In genomic region chr15:78931577-78931976, GRCm38 (mm10) we compare ENCODE assay signal across 9 mouse cellular contexts. TPM values are rescaled to one million over a fixed set of nuclear protein-coding genes. Genes with fewer than 3 reads are reported as not detected.
DNase-seq lines count a peak whose midpoint lies in the region; ATAC-seq and TF ChIP-seq lines count a peak whose summit lies in the region.
"Had no signal": no experiment of that assay in that cellular context is flagged by ENCODE, and none has a peak within 500 bp of the region (broad histone marks: within the 10 kb centered on the region; RNA-seq: fewer than 3 reads in every experiment).

No protein-coding gene starts in this region.

- H3K27me3 ChIP-seq in forebrain, embryonic 11.5 days (ENCODE audit: control insufficient read depth, insufficient read depth, low read length), result peaks cover 4% of the 10 kb centered on the region; the same call in 1 of the 2 replicates
- no peaks in the 10 kb centered on the region for H3K27me3 ChIP-seq in forebrain, embryonic 15.5 days
- no peaks in the 10 kb centered on the region for H3K27me3 ChIP-seq in heart, embryonic 13.5 days (replicated peaks)
- H3K27me3 ChIP-seq in lung, postnatal 0 days (replicated peaks; ENCODE audit: insufficient read depth, low read length), result no peaks in the 10 kb centered on the region
- H3K27me3 ChIP-seq: limb, embryonic 12.5 days had no signal

- H3K9me3 ChIP-seq in forebrain, embryonic 11.5 days (ENCODE audit: control insufficient read depth, low read length), result no peaks in the 10 kb centered on the region
- no peaks in the 10 kb centered on the region for H3K9me3 ChIP-seq in forebrain, embryonic 15.5 days
- no peaks in the 10 kb centered on the region for H3K9me3 ChIP-seq in heart, embryonic 13.5 days
- no peaks in the 10 kb centered on the region for H3K9me3 ChIP-seq in lung, postnatal 0 days (ENCODE audit: low read length)
- H3K9me3 ChIP-seq: limb, embryonic 12.5 days had no signal

- H3K9ac ChIP-seq in forebrain, embryonic 11.5 days (ENCODE audit: low read length), result no peak overlapping the region
- H3K9ac ChIP-seq in forebrain, embryonic 15.5 days (replicated peaks), result no peak overlapping the region
- H3K9ac ChIP-seq in heart, embryonic 13.5 days, result no peak overlapping the region
- no peak overlapping the region for H3K9ac ChIP-seq in lung, postnatal 0 days (replicated peaks; ENCODE audit: low read depth)

- peaks cover 21% of the 10 kb centered on the region for H3K4me1 ChIP-seq in forebrain, embryonic 11.5 days (replicated peaks; ENCODE audit: control insufficient read depth, insufficient read depth, low read length)
- H3K4me1 ChIP-seq in forebrain, embryonic 15.5 days, result peaks cover 34% of the 10 kb centered on the region
- H3K4me1 ChIP-seq in heart, embryonic 13.5 days, result peaks cover 45% of the 10 kb centered on the region
- peaks cover 9% of the 10 kb centered on the region; the same call in 1 of the 2 replicates for H3K4me1 ChIP-seq in lung, postnatal 0 days (ENCODE audit: insufficient read depth, low read depth, low read length)

- TF ChIP-seq EP300 in lung, postnatal 0 days (IDR thresholded peaks at IDR 0.05), result no peak

- no peak overlapping the region for H3K4me2 ChIP-seq in forebrain, embryonic 11.5 days (ENCODE audit: low read depth, low read length, severe bottlenecking)
- no peak overlapping the region for H3K4me2 ChIP-seq in forebrain, embryonic 15.5 days (replicated peaks)
- no peak overlapping the region for H3K4me2 ChIP-seq in heart, embryonic 13.5 days
- H3K4me2 ChIP-seq in lung, postnatal 0 days (replicated peaks; ENCODE audit: low read depth, low read length), result no peak overlapping the region
- H3K4me2 ChIP-seq: limb, embryonic 12.5 days had no signal

- TF ChIP-seq CTCF in lung, postnatal 0 days (IDR thresholded peaks at IDR 0.05), result peak; percentile 88

- no peaks in the 10 kb centered on the region for H3K36me3 ChIP-seq in forebrain, embryonic 11.5 days (ENCODE audit: control insufficient read depth, insufficient read depth, low read length)
- no peaks in the 10 kb centered on the region for H3K36me3 ChIP-seq in forebrain, embryonic 15.5 days
- peaks cover 22% of the 10 kb centered on the region for H3K36me3 ChIP-seq in heart, embryonic 13.5 days
- H3K36me3 ChIP-seq in lung, postnatal 0 days (ENCODE audit: insufficient read depth, low read length), result no peaks in the 10 kb centered on the region

- 38% methylated on average over 3 of the region's 3 CpGs for WGBS in forebrain, embryonic 11.5 days
- 20% methylated on average over 3 of the region's 3 CpGs for WGBS in forebrain, embryonic 15.5 days
- WGBS in heart, embryonic 13.5 days, result 15% methylated on average over 3 of the region's 3 CpGs
- WGBS in lung, postnatal 0 days, result 26% methylated on average over 3 of the region's 3 CpGs

- H3K27ac ChIP-seq in forebrain, embryonic 11.5 days (ENCODE audit: low read depth, low read length), result no peak overlapping the region
- H3K27ac ChIP-seq in forebrain, embryonic 15.5 days (replicated peaks), result no peak overlapping the region
- peak overlapping the region; percentile 25; the same call in 1 of the 2 replicates for H3K27ac ChIP-seq in heart, embryonic 13.5 days (replicated peaks)
- H3K27ac ChIP-seq in lung, postnatal 0 days (ENCODE audit: low read length), result no peak overlapping the region

- no peak for ATAC-seq in forebrain, embryonic 11.5 days (replicated peaks; ENCODE audit: low FRiP score)
- no peak for ATAC-seq in forebrain, embryonic 15.5 days (replicated peaks)
- no peak for ATAC-seq in heart, embryonic 13.5 days (ENCODE audit: extremely low read depth, insufficient number of reproducible peaks, low FRiP score, low TSS enrichment)
- ATAC-seq in lung, postnatal 0 days, result peak; percentile 37

- peak; percentile 43 for DNase-seq in forebrain, embryonic 11.5 days (ENCODE audit: low spot score)
- DNase-seq in A20 (ENCODE audit: low read depth, low spot score) (peak; percentile 81), adipocyte (ENCODE audit: low spot score) (peak; percentile 66)
- DNase-seq in lung, postnatal 0 days (ENCODE audit: low spot score), result peak; percentile 90
- peak; percentile 85 for DNase-seq in thymus, postnatal 0 days (ENCODE audit: low spot score)
- DNase-seq in frontal cortex, postnatal 14 days (ENCODE audit: low spot score in 2 of 2), result no peak

- no peak overlapping the region for H3K4me3 ChIP-seq in forebrain, embryonic 11.5 days (ENCODE audit: low read depth, low read length)
- H3K4me3 ChIP-seq in forebrain, embryonic 15.5 days, result no peak overlapping the region
- H3K4me3 ChIP-seq in heart, embryonic 13.5 days, result no peak overlapping the region
- H3K4me3 ChIP-seq in lung, postnatal 0 days (ENCODE audit: low read depth, low read length), result no peak overlapping the region
- H3K4me3 ChIP-seq: limb, embryonic 12.5 days had no signal

RNA-seq across cellular contexts. Expression of gene Nol12, which starts 3.2 kb away (rescaled TPM):
- polyA plus RNA-seq in forebrain, embryonic 11.5 days (2014; fragmentation: Nextera tagmentation; extraction: Ambion mirVana), result 56.8 and 62.6 TPM in 2 replicates
- 57.4 and 59.3 TPM in 2 replicates for polyA plus RNA-seq in forebrain, embryonic 15.5 days (2015; fragmentation: Nextera tagmentation; extraction: Ambion mirVana)
- polyA plus RNA-seq in heart, embryonic 13.5 days (2015; fragmentation: Nextera tagmentation; extraction: Ambion mirVana), result 37.3 and 42.9 TPM in 2 replicates
- polyA plus RNA-seq in lung, postnatal 0 days (2015; fragmentation: Nextera tagmentation; extraction: Ambion mirVana), result 26.8 and 28.9 TPM in 2 replicates
- 59.3 and 59.9 TPM in 2 replicates for polyA plus RNA-seq in thymus, postnatal 0 days (2015; fragmentation: Nextera tagmentation; extraction: Ambion mirVana)

RNA-seq across cellular contexts. Expression of gene Lgals1, which starts 5.1 kb away (rescaled TPM):
- 279 and 319 TPM in 2 replicates for polyA plus RNA-seq in forebrain, embryonic 11.5 days (2014; fragmentation: Nextera tagmentation; extraction: Ambion mirVana)
- 61.7 and 66.5 TPM in 2 replicates for polyA plus RNA-seq in forebrain, embryonic 15.5 days (2015; fragmentation: Nextera tagmentation; extraction: Ambion mirVana)
- 798 and 814 TPM in 2 replicates for polyA plus RNA-seq in heart, embryonic 13.5 days (2015; fragmentation: Nextera tagmentation; extraction: Ambion mirVana)
- 655 and 726 TPM in 2 replicates for polyA plus RNA-seq in lung, postnatal 0 days (2015; fragmentation: Nextera tagmentation; extraction: Ambion mirVana)
- polyA plus RNA-seq in thymus, postnatal 0 days (2015; fragmentation: Nextera tagmentation; extraction: Ambion mirVana), result 598 and 732 TPM in 2 replicates

RNA-seq across cellular contexts. Expression of gene Triobp, which starts 15.9 kb away (rescaled TPM):
- polyA plus RNA-seq in forebrain, embryonic 11.5 days (2014; fragmentation: Nextera tagmentation; extraction: Ambion mirVana), result 55.9 and 60.1 TPM in 2 replicates
- 43.3 and 49.9 TPM in 2 replicates for polyA plus RNA-seq in forebrain, embryonic 15.5 days (2015; fragmentation: Nextera tagmentation; extraction: Ambion mirVana)
- polyA plus RNA-seq in heart, embryonic 13.5 days (2015; fragmentation: Nextera tagmentation; extraction: Ambion mirVana), result 45.8 and 46.8 TPM in 2 replicates
- 22.5 and 23.9 TPM in 2 replicates for polyA plus RNA-seq in lung, postnatal 0 days (2015; fragmentation: Nextera tagmentation; extraction: Ambion mirVana)
- 16.3 and 18.0 TPM in 2 replicates for polyA plus RNA-seq in thymus, postnatal 0 days (2015; fragmentation: Nextera tagmentation; extraction: Ambion mirVana)

RNA-seq across cellular contexts. Expression of gene Pdxp, which starts 17.9 kb away (rescaled TPM):
- 37.2 and 49.2 TPM in 2 replicates for polyA plus RNA-seq in forebrain, embryonic 11.5 days (2014; fragmentation: Nextera tagmentation; extraction: Ambion mirVana)
- 99.5 and 101 TPM in 2 replicates for polyA plus RNA-seq in forebrain, embryonic 15.5 days (2015; fragmentation: Nextera tagmentation; extraction: Ambion mirVana)
- polyA plus RNA-seq in heart, embryonic 13.5 days (2015; fragmentation: Nextera tagmentation; extraction: Ambion mirVana), result 20.2 and 21.2 TPM in 2 replicates
- polyA plus RNA-seq in lung, postnatal 0 days (2015; fragmentation: Nextera tagmentation; extraction: Ambion mirVana), result 1.8 and 1.9 TPM in 2 replicates
- polyA plus RNA-seq in thymus, postnatal 0 days (2015; fragmentation: Nextera tagmentation; extraction: Ambion mirVana), result 16.3 and 16.5 TPM in 2 replicates

RNA-seq across cellular contexts. Expression of gene Sh3bp1, which starts 32.0 kb away (rescaled TPM):
- polyA plus RNA-seq in forebrain, embryonic 11.5 days (2014; fragmentation: Nextera tagmentation; extraction: Ambion mirVana), result 15.8 and 17.3 TPM in 2 replicates
- 3.6 and 5.9 TPM in 2 replicates for polyA plus RNA-seq in forebrain, embryonic 15.5 days (2015; fragmentation: Nextera tagmentation; extraction: Ambion mirVana)
- 18.8 and 19.5 TPM in 2 replicates for polyA plus RNA-seq in heart, embryonic 13.5 days (2015; fragmentation: Nextera tagmentation; extraction: Ambion mirVana)
- polyA plus RNA-seq in lung, postnatal 0 days (2015; fragmentation: Nextera tagmentation; extraction: Ambion mirVana), result 12.7 and 12.8 TPM in 2 replicates
- 27.7 and 39.1 TPM in 2 replicates for polyA plus RNA-seq in thymus, postnatal 0 days (2015; fragmentation: Nextera tagmentation; extraction: Ambion mirVana)

Comparison
In these comparisons a context has a peak if more than half of its experiments do, and no peak if none do; other contexts are left out.
1. DNase-seq: peak in forebrain, embryonic 11.5 days (single experiment), A20 (single experiment), adipocyte (single experiment), lung, postnatal 0 days (single experiment) and thymus, postnatal 0 days (single experiment); none in frontal cortex, postnatal 14 days (0 of 2).